Mouse (Mus musculus) megakaryocyte, adult 5-6 weeks (primary cell): ENCODE results near the gene Olfr1260. TPM values are rescaled to one million over a fixed set of nuclear protein-coding genes. Genes with fewer than 3 reads are reported as not detected.

ENCODE experiments used
- ATAC-seq: 2 replicates; pipeline ENCODE4 v1.8.0; 2016; ENCODE audit warnings: mild to moderate bottlenecking, inconsistent platforms; ENCODE audit not compliant: poor library complexity, severe bottlenecking
- total RNA-seq, 2 experiments: library from RNA; stranded (forward) in 1 of 2; stranded (reverse) in 1 of 2; fragments of 153-499, 151-499 nt in 1 of 2; fragments of 221-1000, 200-1000 nt in 1 of 2; gene quantifications; 2 replicates each; pipeline versions ENCODE4 v1.2.3 to v1.2.4; 2015 to 2017

The Olfr1260 gene
- total RNA-seq (2015) (not detected in 2 replicates), total RNA-seq (2017) (not detected in 2 replicates)

DNA sequence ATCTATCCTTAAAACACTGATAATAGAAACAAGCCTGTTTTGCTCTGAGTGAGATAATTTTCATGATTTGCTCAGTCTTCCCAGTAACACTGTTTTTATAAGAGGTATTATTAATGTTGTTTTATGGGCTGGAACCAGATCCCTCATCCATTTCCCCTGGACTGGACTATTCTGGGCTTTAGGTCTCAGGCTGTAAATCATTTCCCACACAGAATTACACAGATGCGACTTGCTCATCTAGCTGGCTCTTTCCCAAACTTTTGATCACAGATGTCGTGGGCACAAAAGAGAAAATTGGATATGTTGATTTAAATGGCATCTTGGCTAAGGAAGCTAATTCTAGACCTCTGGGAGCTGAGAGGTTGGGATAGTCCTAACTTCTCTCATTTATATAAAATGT is at the start of gene Olfr1260:
Gene Olfr1260 (plus strand): TSS at position 157 of the 400 bp plus-strand sequence.
- ATAC-seq, result no peak

DNA sequence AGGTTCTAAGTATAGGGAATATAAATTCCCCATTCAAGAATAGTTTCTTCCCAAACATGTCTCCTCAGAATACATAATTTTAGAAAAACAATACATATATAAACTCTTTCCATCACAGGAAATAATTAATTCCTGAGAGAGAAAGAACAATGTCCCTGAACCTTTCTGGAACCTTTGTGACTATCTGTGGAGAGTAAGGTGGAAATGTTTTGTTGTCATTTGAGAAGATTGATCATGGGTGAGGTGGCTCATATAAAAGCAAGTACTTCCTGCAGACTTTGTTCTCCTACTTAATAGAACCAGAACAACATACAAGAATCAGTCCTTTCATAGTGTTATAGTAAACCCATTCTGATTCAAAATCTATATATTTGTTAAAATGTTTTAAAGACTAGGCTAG is 47.1 kb upstream of the Olfr1260 start, which contains the start of gene Olfr1258:
Gene Olfr1258 (plus strand): TSS at position 301 of the 400 bp plus-strand sequence.
- ATAC-seq, result no peak

DNA sequence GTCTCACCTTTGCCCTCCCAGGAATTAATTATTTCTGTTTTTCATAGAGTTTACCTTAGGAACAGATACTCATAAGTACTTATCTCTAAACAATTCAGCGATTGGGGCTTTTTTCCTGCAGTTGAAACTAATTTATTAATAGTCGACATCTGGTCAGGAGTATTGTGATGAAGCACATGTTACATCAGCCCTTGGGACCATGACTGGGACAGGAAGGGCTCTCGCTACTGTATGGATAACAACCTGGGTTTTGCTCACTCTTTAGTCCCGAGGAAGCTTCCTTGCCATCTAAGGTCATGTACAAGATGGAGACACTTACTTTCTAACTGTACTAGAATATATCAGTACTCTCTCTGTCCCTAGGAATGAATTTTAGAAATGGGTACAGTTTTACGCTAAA is 25.6 kb upstream of the Olfr1260 start, which contains the start of gene Olfr1259:
Gene Olfr1259 (minus strand): TSS at position 101 of the 400 bp plus-strand sequence.
- ATAC-seq, result no peak

DNA sequence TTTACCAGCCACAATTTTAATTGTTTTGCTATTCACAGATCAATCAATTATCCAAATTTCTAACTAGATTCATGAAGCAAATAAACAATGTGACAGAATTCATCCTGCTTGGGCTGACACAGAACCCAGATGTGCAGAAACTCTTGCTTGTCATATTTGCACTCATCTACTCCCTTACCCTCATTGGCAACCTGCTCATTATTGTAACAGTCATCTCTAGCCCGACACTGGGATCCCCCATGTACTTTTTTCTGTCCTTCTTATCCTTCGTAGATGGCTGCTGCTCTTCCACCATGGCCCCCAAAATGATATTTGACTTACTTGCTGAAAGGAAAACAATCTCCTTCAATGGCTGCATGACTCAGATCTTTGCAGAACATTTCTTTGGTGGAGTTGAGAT is 3.6 kb downstream of the Olfr1260 start:
- ATAC-seq, result no peak

DNA sequence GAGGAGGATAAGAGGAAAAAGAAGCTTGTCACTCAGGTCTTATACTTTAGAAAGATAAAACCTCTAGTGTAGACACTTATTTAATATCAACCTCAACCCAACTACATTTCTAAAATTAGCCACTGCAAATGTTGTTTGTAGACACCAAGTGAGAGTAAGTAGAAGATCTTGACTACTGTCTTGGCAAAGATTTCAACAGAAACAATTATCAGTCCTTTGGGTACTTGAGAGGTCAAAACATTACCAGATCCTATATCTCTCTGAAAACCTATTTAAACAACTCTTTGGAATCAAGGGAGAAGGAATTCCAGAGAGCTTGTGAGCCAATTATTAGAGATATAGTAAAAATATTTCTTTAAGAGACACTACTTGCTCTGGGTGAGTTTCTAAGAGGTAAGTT is 16.8 kb downstream of the Olfr1260 start, which contains the start of gene Olfr1261:
Gene Olfr1261 (plus strand): TSS at position 301 of the 400 bp plus-strand sequence.
- ATAC-seq, result no peak

DNA sequence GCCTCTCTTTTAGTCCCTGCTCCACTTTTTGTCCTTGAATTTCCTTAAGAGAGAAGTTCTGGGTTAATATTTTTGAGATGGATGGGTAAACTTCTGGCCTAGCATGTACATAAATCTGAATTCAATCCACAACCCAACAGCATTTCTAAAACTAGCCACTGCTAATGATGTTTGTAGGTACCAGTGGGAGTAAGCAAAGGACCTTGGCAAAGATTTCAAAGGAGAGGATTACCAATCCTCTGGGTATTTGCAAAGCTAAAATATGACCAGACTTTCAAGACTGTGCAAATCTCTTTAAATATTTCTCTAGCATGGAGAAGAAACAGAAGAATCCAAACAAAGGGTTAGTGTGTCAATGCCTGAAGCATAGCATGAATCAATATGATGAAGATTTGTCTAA is 25.7 kb downstream of the Olfr1260 start, which contains the start of gene Olfr1262:
Gene Olfr1262 (plus strand): TSS at position 301 of the 400 bp plus-strand sequence.
- no peak for ATAC-seq

DNA sequence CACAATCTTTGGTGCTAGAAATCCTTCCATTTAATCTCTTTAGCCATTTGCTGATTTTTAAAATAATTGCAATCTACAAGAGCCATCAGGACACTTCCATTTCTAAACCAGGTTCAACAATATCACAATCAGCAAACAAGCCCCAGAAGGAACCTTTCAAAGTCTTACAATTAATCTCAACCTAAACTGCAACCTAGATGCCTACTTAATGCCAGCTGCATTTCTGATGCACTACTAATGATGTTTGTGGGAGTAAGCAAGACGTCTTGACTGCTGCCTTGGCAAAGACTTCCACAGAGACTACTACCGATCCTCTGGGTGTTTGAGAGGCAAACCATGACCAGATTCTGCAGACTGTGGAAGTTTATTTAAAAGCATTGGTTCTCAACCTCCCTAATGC is 37.7 kb downstream of the Olfr1260 start, which contains the start of gene Olfr1263:
Gene Olfr1263 (plus strand): TSS at position 301 of the 400 bp plus-strand sequence.
- no peak for ATAC-seq

DNA sequence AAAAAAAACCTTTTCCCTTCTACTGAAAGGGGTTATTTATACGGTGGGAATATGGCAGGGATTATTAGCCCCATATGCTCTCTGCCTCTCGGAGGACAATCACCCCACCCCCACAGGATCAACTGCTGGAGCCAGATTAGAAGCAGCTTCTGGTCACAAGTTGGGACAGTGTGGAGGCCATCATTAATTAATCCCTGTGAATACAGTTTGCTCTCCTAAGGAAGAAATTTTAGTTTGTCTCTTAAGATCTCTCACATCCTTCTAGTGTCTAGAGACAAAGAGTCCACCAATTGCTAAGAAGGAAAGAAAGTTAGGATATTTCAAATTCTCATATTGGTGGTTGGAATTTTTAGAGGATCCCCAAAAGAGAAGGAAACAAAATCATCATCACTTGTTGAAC is 51.3 kb downstream of the Olfr1260 start, which contains the start of gene Olfr1264:
Gene Olfr1264 (minus strand): TSS at position 101 of the 400 bp plus-strand sequence.
- no peak for ATAC-seq

Other genes with a start within 250 kb of the Olfr1260 start
- gene Olfr1252, start 249.3 kb upstream of the Olfr1260 start, total RNA-seq (2015), result not detected in 2 replicates
- gene Olfr1252, start 249.3 kb upstream of the Olfr1260 start, total RNA-seq (2017), result not detected in 2 replicates
- not detected in 2 replicates for gene Olfr1253, start 217.2 kb upstream of the Olfr1260 start, total RNA-seq (2015)
- gene Olfr1253, start 217.2 kb upstream of the Olfr1260 start, total RNA-seq (2017), result not detected in 2 replicates
- gene Olfr1254, start 180.7 kb upstream of the Olfr1260 start, total RNA-seq (2015), result not detected in 2 replicates
- gene Olfr1254, start 180.7 kb upstream of the Olfr1260 start, total RNA-seq (2017), result not detected in 2 replicates
- not detected in 2 replicates for gene Olfr1255, start 162.3 kb upstream of the Olfr1260 start, total RNA-seq (2015)
- not detected in 2 replicates for gene Olfr1255, start 162.3 kb upstream of the Olfr1260 start, total RNA-seq (2017)
- gene Olfr1256, start 132.8 kb upstream of the Olfr1260 start, total RNA-seq (2015), result not detected in 2 replicates
- not detected in 2 replicates for gene Olfr1256, start 132.8 kb upstream of the Olfr1260 start, total RNA-seq (2017)
- gene Olfr48, start 126.1 kb upstream of the Olfr1260 start, total RNA-seq (2015), result not detected in 2 replicates
- not detected in 2 replicates for gene Olfr48, start 126.1 kb upstream of the Olfr1260 start, total RNA-seq (2017)
- not detected in 2 replicates for gene Olfr1257, start 95.9 kb upstream of the Olfr1260 start, total RNA-seq (2015)
- gene Olfr1257, start 95.9 kb upstream of the Olfr1260 start, total RNA-seq (2017), result not detected in 2 replicates
- gene Olfr1258, start 47.0 kb upstream of the Olfr1260 start, total RNA-seq (2015), result not detected in 2 replicates
- not detected in 2 replicates for gene Olfr1258, start 47.0 kb upstream of the Olfr1260 start, total RNA-seq (2017)
- gene Olfr1259, start 25.7 kb upstream of the Olfr1260 start, total RNA-seq (2015), result not detected in 2 replicates
- 0.04 TPM in 1 of 2 replicates, not detected in the other for gene Olfr1259, start 25.7 kb upstream of the Olfr1260 start, total RNA-seq (2017)
- not detected in 2 replicates for gene Olfr1261, start 16.9 kb downstream of the Olfr1260 start, total RNA-seq (2015)
- gene Olfr1261, start 16.9 kb downstream of the Olfr1260 start, total RNA-seq (2017), result not detected in 2 replicates
- not detected in 2 replicates for gene Olfr1262, start 25.8 kb downstream of the Olfr1260 start, total RNA-seq (2015)
- gene Olfr1262, start 25.8 kb downstream of the Olfr1260 start, total RNA-seq (2017), result not detected in 2 replicates
- gene Olfr1263, start 37.8 kb downstream of the Olfr1260 start, total RNA-seq (2015), result not detected in 2 replicates
- not detected in 2 replicates for gene Olfr1263, start 37.8 kb downstream of the Olfr1260 start, total RNA-seq (2017)
- not detected in 2 replicates for gene Olfr1264, start 51.2 kb downstream of the Olfr1260 start, total RNA-seq (2015)
- gene Olfr1264, start 51.2 kb downstream of the Olfr1260 start, total RNA-seq (2017), result not detected in 2 replicates
- gene Olfr1265, start 61.0 kb downstream of the Olfr1260 start, total RNA-seq (2015), result not detected in 2 replicates
- not detected in 2 replicates for gene Olfr1265, start 61.0 kb downstream of the Olfr1260 start, total RNA-seq (2017)
- not detected in 2 replicates for gene Olfr140, start 89.3 kb downstream of the Olfr1260 start, total RNA-seq (2015)
- not detected in 2 replicates for gene Olfr140, start 89.3 kb downstream of the Olfr1260 start, total RNA-seq (2017)
- not detected in 2 replicates for gene Olfr1269, start 147.1 kb downstream of the Olfr1260 start, total RNA-seq (2015)
- gene Olfr1269, start 147.1 kb downstream of the Olfr1260 start, total RNA-seq (2017), result not detected in 2 replicates
- not detected in 2 replicates for gene Olfr32, start 168.0 kb downstream of the Olfr1260 start, total RNA-seq (2015)
- gene Olfr32, start 168.0 kb downstream of the Olfr1260 start, total RNA-seq (2017), result not detected in 2 replicates
- gene Olfr1270, start 178.8 kb downstream of the Olfr1260 start, total RNA-seq (2015), result not detected in 2 replicates
- not detected in 2 replicates for gene Olfr1270, start 178.8 kb downstream of the Olfr1260 start, total RNA-seq (2017)